ENCODE assay signal across 9 mouse cellular contexts in genomic region chr5:140792233-140792632, GRCm38 (mm10). TPM values are rescaled to one million over a fixed set of nuclear protein-coding genes. Genes with fewer than 3 reads are reported as not detected.
A peak's percentile ranks its signal among the peaks of the same experiment; 100 is the strongest.
DNase-seq lines count a peak whose midpoint lies in the region; ATAC-seq and TF ChIP-seq lines count a peak whose summit lies in the region.
"Had no signal": no experiment of that assay in that cellular context is flagged by ENCODE, and none has a peak within 500 bp of the region (broad histone marks: within the 10 kb centered on the region; RNA-seq: fewer than 3 reads in every experiment).

No protein-coding gene starts in this region.

- no peak for ATAC-seq in heart, embryonic 12.5 days (ENCODE audit: insufficient number of reproducible peaks, low FRiP score)
- no peak for ATAC-seq in forebrain, embryonic 16.5 days
- ATAC-seq in liver, embryonic 15.5 days (ENCODE audit: insufficient read depth) = no peak

- H3K9me3 ChIP-seq in heart, embryonic 12.5 days (replicated peaks) = no peaks in the 10 kb centered on the region
- H3K9me3 ChIP-seq in MEL (replicated peaks; ENCODE audit: insufficient read depth, low read length) = no peaks in the 10 kb centered on the region
- H3K9me3 ChIP-seq in forebrain, embryonic 16.5 days (ENCODE audit: control insufficient read depth, low read length) = no peaks in the 10 kb centered on the region
- H3K9me3 ChIP-seq in liver, embryonic 15.5 days (replicated peaks) = no peaks in the 10 kb centered on the region

- H3K4me1 ChIP-seq in heart, embryonic 12.5 days (replicated peaks) = peaks cover 71% of the 10 kb centered on the region
- peaks cover 42 to 48% of the 10 kb centered on the region in 2 experiments for H3K4me1 ChIP-seq in MEL (ENCODE audit: control insufficient read depth in 1 of 2, insufficient read depth in 2 of 2, low read length in 2 of 2)
- peaks cover 43% of the 10 kb centered on the region for H3K4me1 ChIP-seq in forebrain, embryonic 16.5 days (replicated peaks; ENCODE audit: control insufficient read depth, insufficient read depth, low read length)
- peaks cover 84% of the 10 kb centered on the region for H3K4me1 ChIP-seq in liver, embryonic 15.5 days (replicated peaks)

- WGBS in heart, embryonic 12.5 days = 47% methylated on average over 5 of the region's 5 CpGs
- 39% methylated on average over 5 of the region's 5 CpGs for WGBS in forebrain, embryonic 16.5 days
- whole genome bisulfite sequencing in liver, embryonic 15.5 days (ENCODE audit: insufficient replicate concordance) = 57% methylated on average over 5 of the region's 5 CpGs

- no peaks in the 10 kb centered on the region for H3K27me3 ChIP-seq in heart, embryonic 12.5 days (replicated peaks)
- no peaks in the 10 kb centered on the region for H3K27me3 ChIP-seq in MEL (ENCODE audit: control insufficient read depth in 1 of 2, insufficient read depth in 2 of 2, low read length in 2 of 2)
- H3K27me3 ChIP-seq in forebrain, embryonic 16.5 days (replicated peaks; ENCODE audit: control insufficient read depth, insufficient read depth, low read length) = no peaks in the 10 kb centered on the region
- no peaks in the 10 kb centered on the region for H3K27me3 ChIP-seq in liver, embryonic 15.5 days

- peaks cover 3% of the 10 kb centered on the region; the same call in 1 of the 2 replicates for H3K36me3 ChIP-seq in heart, embryonic 12.5 days
- H3K36me3 ChIP-seq in MEL (ENCODE audit: control insufficient read depth in 1 of 2, insufficient read depth in 2 of 2, low read length in 2 of 2) = peaks cover 0 to 50% of the 10 kb centered on the region in 2 experiments; a peak in 2 of 4 replicates
- H3K36me3 ChIP-seq in forebrain, embryonic 16.5 days (ENCODE audit: control insufficient read depth, insufficient read depth) = no peaks in the 10 kb centered on the region
- no peaks in the 10 kb centered on the region for H3K36me3 ChIP-seq in liver, embryonic 15.5 days (replicated peaks)

- TF ChIP-seq EP300 in MEL (IDR thresholded peaks at IDR 0.05; ENCODE audit: low read depth in 1 of 2, low read length in 2 of 2) = no peak

- no peak overlapping the region for H3K4me3 ChIP-seq in heart, embryonic 12.5 days
- H3K4me3 ChIP-seq in MEL (ENCODE audit: control insufficient read depth in 1 of 2, insufficient read depth in 1 of 2, low read depth in 2 of 2, low read length in 2 of 2) = no peak overlapping the region
- no peak overlapping the region for H3K4me3 ChIP-seq in forebrain, embryonic 16.5 days (replicated peaks; ENCODE audit: low read length)
- H3K4me3 ChIP-seq in liver, embryonic 15.5 days (replicated peaks) = no peak overlapping the region

- no peak for TF ChIP-seq POLR2A in MEL (IDR thresholded peaks at IDR 0.05; ENCODE audit: control insufficient read depth in 1 of 2, insufficient read depth in 1 of 2, low read depth in 1 of 2, low read length in 2 of 2, poor library complexity in 1 of 2)

- H3K4me2 ChIP-seq in heart, embryonic 12.5 days = no peak overlapping the region
- no peak overlapping the region for H3K4me2 ChIP-seq in forebrain, embryonic 16.5 days (ENCODE audit: low read length)
- H3K4me2 ChIP-seq in liver, embryonic 15.5 days = no peak overlapping the region

- no peak for TF ChIP-seq RAD21 in MEL (IDR thresholded peaks at IDR 0.05; ENCODE audit: low read depth, low read length)

- H3K27ac ChIP-seq in heart, embryonic 12.5 days (ENCODE audit: poor library complexity, severe bottlenecking) = peak overlapping the region; percentile 20; the same call in 1 of the 2 replicates
- no peak overlapping the region for H3K27ac ChIP-seq in MEL (ENCODE audit: control insufficient read depth, low read depth, low read length)
- H3K27ac ChIP-seq in forebrain, embryonic 16.5 days (ENCODE audit: low read length) = peak overlapping the region; percentile 86
- 0 out of 2 replicates have a peak overlapping the region, but pooled peaks have one; percentile 29 for H3K27ac ChIP-seq in liver, embryonic 15.5 days (replicated peaks)

- no peak for DNase-seq in heart, postnatal 25 days (ENCODE audit: low spot score)
- DNase-seq in MEL (ENCODE audit: low read depth, low spot score) = no peak
- no peak for DNase-seq in ovary, postnatal 36 days (ENCODE audit: low spot score)
- DNase-seq in B cell, adult 2 months = no peak
- DNase-seq in retina, postnatal 1 day = no peak
- DNase-seq: kidney, adult 8-10 months had no signal

- TF ChIP-seq CTCF in MEL (IDR thresholded peaks at IDR 0.05 in 2 of 3, conservative IDR thresholded peaks at IDR 0.05 in 1 of 3; ENCODE audit: control insufficient read depth in 1 of 3, insufficient read depth in 1 of 3, low read depth in 2 of 3, low read length in 3 of 3, poor library complexity in 1 of 3, severe bottlenecking in 1 of 3) = no peak

- intact Hi-C loops in heart, postnatal 25 days (cut with DNase I) = no loop called here

- H3K9ac ChIP-seq in heart, embryonic 12.5 days = no peak overlapping the region
- H3K9ac ChIP-seq in MEL (ENCODE audit: control insufficient read depth, low read depth, low read length, poor library complexity, severe bottlenecking) = no peak overlapping the region
- H3K9ac ChIP-seq in forebrain, embryonic 16.5 days (replicated peaks; ENCODE audit: low read depth, low read length) = no peak overlapping the region
- no peak overlapping the region for H3K9ac ChIP-seq in liver, embryonic 15.5 days

- no peaks in the 10 kb centered on the region for H3K79me2 ChIP-seq in MEL (ENCODE audit: control insufficient read depth, insufficient read depth, low read length, poor library complexity)

TF ChIP-seq in MEL, 35 proteins besides CTCF, POLR2A, EP300 and RAD21:
- TF ChIP-seq MXI1 (IDR thresholded peaks at IDR 0.05; ENCODE audit: low read depth, low read length) (peak; percentile 38; the same call in 1 of the 2 replicates), GABPA (IDR thresholded peaks at IDR 0.05; ENCODE audit: low read depth, low read length) (no peak)

RNA-seq across cellular contexts. Expression of gene Gna12, which starts 38.0 kb away (rescaled TPM):
- 48.5 and 50.6 TPM in 2 replicates for polyA plus RNA-seq in heart, embryonic 12.5 days (2016; fragmentation: Nextera tagmentation; extraction: Ambion mirVana)
- 10 to 100 TPM; 89.2 to 97.2 TPM for total RNA-seq in heart, postnatal 25 days (2021)
- total RNA-seq in MEL (2012; rRNA removed) = 36.7 and 46.0 TPM in 2 replicates
- polyA plus RNA-seq in MEL (2012; ENCODE audit: insufficient read depth in 1 of 2, insufficient read length in 2 of 2, low read depth in 1 of 2, low replicate concordance in 2 of 2, missing spikeins in 1 of 2) = 10 to 100 TPM in 1 of 2 experiments, not detected in 1; 55.2 TPM
- 13.5 and 14.4 TPM in 2 replicates for polyA plus RNA-seq in forebrain, embryonic 16.5 days (2015; fragmentation: Nextera tagmentation; extraction: Ambion mirVana)
- polyA plus RNA-seq in liver, embryonic 15.5 days (2015; fragmentation: Nextera tagmentation; extraction: Ambion mirVana) = 14.1 and 18.9 TPM in 2 replicates
